Mouse (Mus musculus) frontal cortex, postnatal 36 days (tissue): ENCODE measurements around the gene Gng12.

Experiments used
- DNase-seq, 2 experiments: peaks; one replicate each; pipeline ENCODE4 v3.0.0; 2022; ENCODE audit warnings: low spot score in 2 of 2

Gng12 gene

DNA sequence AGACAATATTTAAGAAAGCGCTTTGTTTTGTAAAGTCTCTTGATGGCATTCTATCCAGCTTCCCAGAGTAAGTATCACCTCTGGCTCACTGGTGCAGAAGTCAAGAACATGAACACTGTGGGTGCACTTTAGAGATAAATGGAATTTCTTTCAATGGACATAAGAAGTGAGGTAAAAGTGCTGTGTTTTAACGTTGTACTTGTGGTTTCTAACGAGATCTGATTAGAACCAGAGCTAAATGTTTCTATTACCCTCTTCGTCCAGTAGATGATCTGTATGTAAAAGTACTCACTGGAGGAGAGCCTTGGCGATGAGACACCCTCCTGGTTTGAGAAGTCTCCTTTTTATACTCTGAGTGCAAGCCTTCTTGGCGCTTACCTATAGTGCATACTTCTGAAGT, 92.8 kb downstream of the Gng12 start:
- DNase-seq: no peak

DNA sequence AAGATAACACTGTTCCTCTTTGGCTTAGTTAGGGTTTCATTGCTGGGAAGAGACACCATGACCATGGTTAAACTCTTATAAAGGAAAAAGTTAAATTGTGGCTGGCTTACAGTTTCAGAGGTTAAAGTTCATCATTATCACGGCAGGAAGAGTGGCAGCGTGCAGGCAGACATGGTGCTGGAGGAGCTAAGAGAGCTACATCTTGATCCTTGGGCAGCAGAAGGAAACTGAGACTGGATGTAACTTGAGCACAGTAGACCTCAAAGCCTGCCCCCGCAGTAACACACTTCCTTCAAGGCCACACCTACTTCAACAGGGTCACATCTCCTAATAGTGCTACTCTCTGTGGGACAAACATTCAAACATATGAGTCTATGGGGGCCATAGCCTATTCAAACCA, 93.3 kb downstream of the Gng12 start:
- no peak for DNase-seq

DNA sequence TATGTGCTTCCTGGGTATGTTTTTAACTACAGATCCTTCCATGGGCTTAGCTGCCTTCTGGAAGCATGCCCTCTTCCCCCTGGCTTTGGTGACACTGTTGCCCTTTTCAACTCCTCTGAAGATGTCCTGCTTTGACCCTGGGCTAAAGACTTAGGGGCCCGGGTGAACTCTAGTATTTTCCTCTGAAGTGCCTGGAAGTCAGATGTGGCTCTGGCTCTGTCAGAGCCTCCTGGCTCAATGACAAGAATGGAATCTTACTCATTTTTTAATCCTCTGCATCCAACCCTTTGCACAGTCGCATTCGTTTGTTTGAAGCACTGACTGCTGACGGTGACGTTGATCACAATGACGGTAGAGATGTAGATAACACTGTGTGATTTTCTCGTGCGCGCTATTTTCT, 96.0 kb downstream of the Gng12 start:
- no peak for DNase-seq

DNA sequence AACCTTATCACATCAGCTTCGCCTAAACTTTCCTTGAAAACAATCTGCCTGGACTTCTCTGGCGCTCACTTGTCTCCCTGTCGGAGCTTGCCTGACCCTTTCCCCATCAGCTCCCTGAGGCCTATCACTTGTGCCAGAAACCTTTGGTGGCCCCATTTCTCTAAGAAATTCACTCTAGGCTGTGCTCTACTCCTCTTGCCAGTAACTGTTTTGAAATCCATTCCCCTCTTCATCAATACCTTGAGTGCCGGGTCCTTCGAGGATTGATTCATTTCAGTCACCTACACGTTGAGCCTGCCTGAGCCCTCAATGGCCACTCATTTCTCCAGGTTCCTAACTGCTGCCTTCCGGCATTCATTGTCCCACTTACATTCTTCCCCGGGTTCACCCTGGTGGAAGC, 96.6 kb downstream of the Gng12 start:
- no peak for DNase-seq

DNA sequence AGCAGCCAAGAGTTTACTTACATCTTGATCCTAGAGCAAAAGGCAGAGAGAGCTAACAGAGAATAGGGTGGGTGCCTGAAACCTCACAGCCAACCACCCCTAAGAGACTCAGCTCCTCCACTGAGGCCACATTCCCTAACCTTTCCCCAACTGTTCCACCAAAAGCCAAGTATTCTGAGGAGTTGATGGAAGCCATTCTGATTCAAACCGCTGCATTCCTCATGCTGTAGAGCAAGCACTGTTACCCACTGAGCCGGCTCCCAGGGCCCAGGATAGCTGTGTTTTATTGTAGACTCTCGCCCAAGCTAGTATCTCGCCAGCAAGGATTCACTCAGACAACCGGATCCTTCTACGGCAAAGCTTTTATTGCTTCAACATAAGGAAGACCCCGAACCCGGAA, 98.8 kb downstream of the Gng12 start:
- DNase-seq: no peak

DNA sequence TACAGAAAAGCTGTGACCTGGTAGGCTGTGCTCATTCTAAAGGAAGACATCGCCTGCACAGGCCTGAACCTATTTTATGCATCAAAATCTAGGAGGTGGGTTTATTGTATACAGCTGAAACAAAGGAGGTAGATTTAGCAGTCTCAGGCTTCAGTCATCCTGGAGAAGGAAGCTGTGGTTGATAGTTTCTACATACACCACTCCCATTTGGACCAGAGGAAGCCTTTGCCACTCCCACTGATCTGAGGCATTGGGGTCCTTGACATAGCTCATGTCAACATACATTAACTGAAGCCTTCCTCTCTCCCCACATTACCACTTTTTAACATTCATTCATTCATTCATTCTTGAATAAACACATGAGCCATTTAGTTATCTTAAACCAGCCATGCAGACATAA, 99.6 kb downstream of the Gng12 start:
- no peak for DNase-seq

DNA sequence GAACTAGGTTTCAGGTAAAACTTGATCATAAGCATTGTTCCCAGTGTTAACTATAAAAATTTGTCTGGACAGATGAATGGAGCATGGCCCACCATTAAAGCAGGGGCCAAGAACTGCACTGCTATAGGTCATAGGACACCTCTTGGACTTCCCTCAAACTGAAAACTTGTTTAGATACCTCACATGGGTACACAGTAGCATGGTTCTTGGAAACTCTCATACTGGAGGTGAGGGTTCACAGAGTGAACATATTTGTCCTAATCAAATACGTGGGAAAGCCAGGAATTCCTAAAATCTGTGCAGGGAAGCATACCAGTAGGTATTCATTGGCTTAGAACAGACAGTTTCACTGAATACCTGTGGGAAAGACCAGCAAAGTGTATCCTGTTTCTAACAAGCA, 100.1 kb downstream of the Gng12 start:
- no peak for DNase-seq

DNA sequence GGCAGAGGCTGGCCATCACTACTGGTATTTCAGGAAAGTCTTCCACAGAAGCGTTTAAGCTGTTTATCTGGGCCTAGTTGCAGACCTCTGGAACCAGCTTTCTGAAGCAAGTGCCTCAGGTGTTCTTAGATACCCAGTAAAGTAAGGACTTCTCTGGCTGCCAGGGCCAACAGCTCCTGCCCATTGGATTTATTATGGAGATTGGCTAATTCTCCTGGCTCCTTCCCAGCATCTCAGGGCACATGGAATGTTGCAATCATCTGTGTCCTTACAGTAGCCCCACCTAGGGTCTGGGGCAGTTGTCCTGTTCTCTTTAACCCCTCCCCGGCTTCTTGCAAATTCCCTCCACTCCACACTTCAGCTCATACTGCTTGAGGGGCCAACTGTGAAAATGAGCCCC, 102.4 kb downstream of the Gng12 start:
- DNase-seq: no peak

DNA sequence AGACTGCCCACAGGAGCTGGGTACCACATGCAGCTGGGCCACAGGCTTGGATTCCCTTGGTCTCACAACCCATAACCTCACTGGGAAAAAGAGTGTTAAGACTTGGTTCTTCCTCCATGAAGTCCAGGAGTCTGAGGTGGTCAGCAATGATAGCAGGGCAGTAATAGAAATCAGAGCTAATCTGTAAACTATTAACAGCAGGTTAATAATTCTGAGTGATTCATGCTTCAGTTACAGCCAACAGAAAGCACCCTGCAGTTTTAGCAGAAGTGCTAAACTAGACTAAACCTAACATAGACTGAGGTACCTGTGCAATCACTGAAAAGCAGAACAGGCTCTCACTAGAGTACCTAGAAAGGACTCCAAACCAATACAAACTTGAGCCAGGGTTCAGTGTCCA, 103.6 kb downstream of the Gng12 start:
- no peak for DNase-seq

DNA sequence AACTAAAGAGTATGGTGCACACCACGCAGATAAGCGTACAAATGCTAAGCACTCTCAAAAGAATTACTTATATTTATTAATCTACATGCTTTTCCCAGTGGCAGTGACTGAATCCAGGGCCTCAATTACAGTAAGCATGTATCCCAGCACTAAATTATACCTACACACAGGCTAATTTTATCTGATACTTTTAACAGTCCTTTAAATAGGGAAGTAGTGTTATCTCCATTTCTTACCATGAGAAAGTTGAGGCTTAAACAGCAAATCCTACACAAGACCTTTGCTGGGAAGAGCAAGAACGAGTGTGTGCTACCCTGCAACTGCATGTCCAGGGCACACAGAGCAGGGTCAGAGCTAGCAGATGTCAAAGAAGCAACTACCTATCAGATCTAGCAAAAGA, 113.7 kb downstream of the Gng12 start:
- no peak for DNase-seq

DNA sequence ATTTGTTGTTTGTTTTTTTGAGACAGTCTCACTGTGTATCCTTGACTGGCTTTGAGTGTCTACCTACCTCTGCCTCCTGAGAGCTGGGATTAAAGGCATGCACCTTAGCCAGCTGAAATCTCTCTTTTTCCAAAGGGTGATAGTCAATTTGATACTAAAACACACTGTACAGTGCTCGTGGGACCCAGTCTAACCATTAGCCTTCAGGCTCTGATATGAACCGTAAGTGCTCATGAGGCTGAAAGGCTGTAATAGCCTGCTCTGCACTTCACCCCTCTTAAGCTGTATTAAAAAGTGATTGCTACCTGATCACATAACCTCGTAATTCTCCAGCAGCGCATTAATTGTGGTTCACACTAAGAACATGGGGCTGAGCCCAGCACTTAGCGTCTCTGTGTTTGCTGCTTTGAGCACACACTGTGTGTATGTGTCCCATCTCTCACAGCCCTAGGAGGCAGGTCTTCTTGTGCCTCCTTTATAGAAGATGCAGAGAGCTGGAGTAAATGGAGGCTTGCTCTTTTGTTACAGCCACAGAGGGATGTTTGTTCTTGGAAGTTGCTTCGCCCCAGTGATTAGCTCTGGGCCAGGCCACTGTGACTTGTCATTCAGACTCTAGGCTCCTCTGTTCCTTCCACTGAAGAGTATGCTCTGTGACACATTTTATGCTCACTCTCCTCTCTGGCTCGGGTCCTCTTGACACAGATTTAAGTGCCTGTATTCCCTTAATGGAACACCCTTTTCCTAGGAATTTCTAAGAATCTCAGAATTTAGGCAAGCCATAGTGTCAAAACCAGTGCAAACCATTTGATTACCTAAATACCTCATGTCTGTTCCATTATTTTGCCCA, 114.4 kb downstream of the Gng12 start:
- DNase-seq: no peak

DNA sequence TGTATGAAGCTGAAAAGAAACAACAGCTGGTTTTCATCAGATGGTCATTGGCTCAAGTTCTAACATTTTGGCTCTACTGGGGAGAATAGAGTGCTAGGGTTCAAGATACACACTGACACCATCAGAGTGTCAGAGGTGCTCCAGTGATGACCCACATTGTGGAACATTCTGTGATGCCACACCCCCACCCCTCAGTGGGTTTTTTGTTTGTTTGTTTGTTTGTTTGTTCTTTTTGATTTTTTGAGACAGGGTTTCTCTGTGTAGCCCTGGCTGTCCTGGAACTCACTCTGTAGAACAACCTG, 115.0 kb downstream of the Gng12 start:
- no peak for DNase-seq

DNA sequence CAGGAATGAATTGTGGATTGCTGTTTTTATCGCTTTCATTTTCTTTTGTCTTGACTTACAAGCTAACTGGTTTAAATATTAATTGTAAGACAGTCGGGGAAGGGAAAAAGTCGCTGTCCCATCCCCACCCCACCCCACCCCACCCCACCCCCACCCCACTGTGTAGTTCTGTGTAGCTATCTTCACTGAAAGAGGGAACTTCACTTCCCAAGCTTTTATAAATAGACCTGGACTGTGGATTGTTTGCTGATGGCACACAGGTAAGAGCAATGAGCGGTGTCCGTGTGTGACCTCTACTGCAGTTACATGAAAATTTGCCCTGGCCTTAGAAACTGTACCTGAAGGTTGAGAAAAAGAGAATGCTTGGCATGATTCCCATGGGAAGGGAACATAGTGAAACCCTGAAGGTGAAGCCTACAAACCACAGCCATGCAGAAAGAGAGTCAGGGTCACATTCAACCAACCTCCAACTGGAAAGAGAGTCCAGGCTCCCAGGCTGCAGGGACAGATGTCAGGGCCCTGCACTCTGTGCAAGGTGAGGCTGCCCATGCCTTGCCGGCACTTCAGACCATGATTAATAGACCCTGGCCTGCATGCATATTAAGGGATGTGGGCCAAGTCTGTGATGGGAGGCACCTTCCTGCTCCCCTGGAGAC, 117.2 kb downstream of the Gng12 start:
- DNase-seq: no peak

DNA sequence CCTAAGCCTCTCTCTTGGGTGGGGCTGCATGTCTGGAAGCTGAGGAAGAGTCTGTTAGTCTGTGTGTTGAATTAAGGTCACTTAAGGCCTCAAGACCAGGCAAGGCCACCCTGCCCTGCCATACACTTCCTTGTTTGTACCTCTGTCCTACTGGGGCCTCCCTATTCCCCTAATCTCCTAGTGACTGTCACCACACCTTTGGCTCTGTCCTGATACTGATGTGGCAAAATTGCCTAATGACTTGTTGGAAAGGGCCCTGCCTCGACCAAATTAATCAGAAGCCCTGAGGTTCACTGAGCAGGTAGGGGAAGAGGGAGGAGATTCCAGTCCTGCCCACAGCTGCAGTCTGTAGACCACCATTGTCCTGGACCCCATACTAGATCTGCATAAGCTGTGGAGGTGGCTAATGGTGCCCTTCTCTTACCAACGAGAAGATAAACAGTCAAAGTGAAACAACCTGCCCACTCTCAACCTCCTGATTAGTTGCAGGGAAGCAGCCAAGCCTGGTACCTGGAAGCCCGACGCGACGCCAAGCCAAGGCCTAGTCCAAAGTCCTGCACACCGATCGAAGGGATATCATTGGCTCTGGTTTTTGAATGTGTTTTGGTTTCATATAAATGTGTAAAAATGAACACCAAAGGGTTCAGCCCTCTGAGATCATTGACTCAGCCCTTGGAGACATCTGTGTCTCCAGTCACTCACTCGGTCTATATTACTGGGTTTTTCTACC, 117.9 kb downstream of the Gng12 start:
- no peak for DNase-seq

DNA sequence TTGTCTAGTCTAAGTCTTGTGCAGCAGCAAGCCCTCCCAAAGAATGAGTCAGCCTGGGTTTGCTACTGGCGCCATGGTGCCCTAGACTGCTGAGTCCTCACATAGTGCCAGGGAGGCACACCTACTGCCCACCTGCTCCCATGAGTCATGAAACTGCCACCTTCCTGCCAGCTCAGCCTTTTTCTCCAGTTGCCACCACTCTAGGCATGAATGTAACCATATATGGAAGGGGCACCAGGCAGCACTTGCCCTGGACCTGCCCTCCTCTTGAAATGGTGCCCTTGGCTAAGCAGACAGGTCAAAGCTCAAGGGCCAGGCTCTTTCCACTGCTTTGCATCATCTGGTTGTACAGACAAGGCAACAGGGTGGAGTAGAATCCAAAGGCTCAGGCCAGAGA, 118.5 kb downstream of the Gng12 start:
- no peak for DNase-seq

DNA sequence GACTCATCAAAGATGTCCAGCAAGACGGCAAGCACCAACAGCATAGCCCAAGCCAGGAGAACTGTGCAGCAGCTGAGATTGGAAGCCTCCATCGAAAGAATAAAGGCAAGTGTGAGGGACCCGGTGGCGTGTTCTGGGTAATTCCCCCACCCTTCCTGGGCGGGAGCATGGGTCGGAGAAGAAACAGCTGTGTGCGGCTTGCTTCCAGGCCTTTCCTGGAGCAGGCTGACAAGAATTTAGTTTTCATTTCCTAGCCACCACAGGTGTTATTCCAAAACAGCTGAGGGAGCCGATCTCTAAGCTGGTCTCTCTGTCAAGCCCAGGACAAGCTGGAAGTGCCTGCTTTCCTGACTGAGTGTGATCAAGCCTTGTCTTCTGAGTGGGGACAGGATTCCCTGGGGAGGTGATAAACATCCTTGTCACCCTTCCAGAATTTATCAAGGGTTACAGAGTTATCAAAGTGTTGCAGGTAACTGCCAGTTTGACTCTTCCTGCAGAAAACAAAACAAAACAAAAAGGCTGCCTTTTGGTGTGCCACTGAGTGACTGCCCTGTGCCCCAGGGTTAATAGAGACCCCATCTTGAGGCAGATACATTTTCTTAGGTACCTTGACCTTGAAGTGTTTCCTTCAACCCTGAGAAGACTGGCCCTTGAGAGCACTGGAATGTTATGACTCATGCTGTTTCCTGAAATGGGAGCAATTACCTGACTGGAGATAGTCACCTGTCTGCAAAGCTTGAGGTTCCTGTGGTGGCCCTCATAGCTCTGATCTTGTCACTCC, 119.7 kb downstream of the Gng12 start:
- no peak for DNase-seq

DNA sequence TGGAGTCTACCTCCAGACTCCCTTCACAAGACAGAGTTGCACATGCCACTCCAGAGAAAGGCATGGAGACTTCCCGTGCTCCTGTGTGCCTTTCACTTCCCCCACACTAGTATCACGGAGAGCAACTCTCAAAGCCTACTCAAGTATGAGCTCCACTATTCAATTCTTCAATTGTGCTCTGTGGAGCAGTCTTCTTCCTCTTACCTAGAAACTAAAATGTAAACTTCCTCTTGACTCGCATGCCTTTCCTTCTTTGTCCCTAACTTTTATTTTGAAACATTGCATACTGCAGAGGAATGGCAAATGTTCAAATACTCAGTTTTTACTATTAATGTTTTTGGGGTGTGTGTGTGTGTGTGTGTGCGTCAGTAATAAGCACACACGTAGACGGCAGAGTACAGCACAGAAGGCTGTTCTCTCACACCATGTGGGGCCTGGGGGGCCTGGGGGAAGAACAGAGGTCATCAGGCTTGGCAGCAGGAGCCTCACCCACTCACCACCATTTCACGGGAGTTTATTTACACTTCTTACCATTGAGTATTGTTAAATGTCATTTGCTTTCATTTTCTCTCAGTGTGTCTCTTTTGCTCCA, 120.4 kb downstream of the Gng12 start:
- DNase-seq: no peak

DNA sequence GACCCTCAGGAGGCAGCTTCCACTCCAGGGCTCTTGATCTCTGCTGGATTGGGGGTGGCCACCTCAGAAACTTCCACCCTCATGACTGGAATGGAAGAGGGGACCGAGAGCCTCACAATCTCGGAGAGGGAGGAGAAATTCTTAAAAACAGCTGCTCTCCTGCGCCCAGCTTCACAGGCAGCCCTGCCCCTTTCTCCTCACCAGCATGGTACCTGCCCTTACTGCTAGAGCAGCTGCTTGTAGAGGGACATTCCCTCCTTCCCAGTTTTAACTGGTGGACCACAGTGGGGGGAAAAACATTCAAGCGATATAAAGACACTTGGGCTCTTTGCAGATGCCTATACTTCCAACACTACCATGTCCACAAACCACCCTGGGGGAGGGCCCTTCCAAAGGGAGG, 122.2 kb downstream of the Gng12 start:
- no peak for DNase-seq

DNA sequence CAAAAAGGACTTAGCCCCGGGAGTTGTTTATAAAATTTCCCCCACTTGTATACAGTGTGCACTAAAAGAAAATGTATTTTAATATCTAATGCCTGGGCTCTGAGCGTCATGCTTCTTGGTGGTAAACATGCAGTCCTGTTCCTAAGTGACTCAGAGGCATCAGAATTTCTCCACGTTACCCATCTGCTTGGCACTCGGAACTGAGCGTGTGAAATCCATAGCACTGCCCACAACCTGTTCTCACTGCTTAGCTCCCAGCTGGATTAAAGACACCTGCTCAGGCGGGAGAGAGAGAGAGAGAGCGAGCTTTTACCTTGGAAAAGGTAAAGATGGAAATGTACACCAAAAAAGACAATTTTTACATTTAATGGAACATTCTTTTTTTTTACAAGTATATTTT, 122.8 kb downstream of the Gng12 start:
- peak in 1 of 2 experiments; percentile 23 for DNase-seq

DNA sequence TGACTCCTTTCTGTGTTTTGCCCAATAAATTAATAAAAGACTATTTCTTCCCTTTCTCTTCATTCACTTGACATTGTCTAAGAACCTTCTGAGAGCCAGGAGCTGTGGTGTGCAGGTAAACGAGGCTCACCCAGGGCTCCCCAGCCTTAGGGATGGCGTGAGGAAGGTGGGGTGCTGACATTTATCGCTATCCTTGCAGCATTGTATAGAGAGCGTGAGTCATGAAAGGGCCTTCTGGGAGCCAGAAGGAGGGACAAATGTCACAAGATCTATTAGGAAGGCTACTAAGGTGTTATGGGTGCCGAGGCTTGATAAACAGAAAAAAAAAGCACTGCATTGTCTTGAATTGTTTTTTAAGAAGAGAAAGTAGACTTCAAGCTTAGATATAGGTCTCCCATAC, 125.1 kb downstream of the Gng12 start:
- DNase-seq: no peak

DNA sequence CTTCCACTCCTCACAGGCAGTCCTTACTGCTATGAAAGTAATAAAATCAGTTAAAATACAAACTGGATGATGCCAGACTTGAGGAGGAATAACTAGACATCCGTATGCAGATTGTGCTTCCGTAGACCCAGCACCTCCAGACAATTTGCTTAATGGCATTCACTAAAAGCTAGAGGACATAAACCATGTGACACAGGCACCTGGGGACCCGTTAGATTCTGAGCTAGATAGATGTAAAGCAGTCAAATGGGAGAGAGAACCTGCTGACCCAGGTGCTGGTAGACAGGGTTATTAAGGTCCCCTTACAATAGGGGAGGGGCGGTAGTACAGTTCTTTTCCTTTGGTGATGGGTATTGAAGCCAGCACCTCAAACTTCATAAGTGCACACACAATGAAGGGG, 127.5 kb downstream of the Gng12 start:
- no peak for DNase-seq

DNA sequence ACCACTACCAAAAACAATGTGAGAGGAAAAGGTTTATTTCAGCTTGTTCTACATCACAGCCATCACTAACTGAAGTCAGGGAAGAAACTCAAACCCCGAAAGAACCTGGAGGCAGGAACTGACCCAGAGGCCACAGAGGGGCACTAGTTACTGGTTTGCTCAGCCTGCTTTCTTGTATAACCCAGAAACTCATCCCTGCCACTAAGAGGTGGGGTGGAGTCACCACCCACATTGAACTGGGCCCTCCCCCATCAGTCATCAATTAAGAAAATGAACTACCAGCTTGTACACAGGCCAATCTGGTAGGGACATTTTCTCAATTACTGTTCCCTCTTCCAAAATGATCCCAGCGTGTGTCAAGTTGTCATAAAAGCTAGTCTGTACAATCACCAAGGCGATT, 130.5 kb downstream of the Gng12 start:
- no peak for DNase-seq
